Mouse (Mus musculus) gastrocnemius, adult 8-10 months (tissue): Measurements from ENCODE around the gene Maea. TPM values are rescaled to one million over a fixed set of nuclear protein-coding genes. Genes with fewer than 3 reads are reported as not detected.
"Not testable (repeated sequence)": the region's sequence is repeated elsewhere in the genome, so short reads cannot be mapped to it uniquely, and the experiment has no call there.

ENCODE experiments used
- DNase-seq, 2 experiments: peaks; one replicate each; pipeline ENCODE4 v3.0.0; 2022; ENCODE audit warnings: low spot score in 2 of 2
- total RNA-seq, 4 experiments: library from RNA; stranded (reverse); gene quantifications; 2 replicates each; pipeline ENCODE4 v1.2.4; 2022

Gene Maea
- total RNA-seq: 10 to 100 TPM; 60.6 to 66.4 (median 64.5) TPM

- DNase-seq: peak; percentile 92 to 95
Measured at GRCm38 (mm10) chr5:33335273-33335976, at the start of gene Maea. TSS of gene Maea (plus strand) at chr5:33335509.

- no peak for DNase-seq
Measured at GRCm38 (mm10) chr5:33293796-33294430, 41.4 kb upstream of the Maea start.

GRCm38 (mm10) chr5:33297164-33297563 is 38.1 kb upstream of the Maea start:
- DNase-seq: no peak

- no peak for DNase-seq
Measured at GRCm38 (mm10) chr5:33301801-33302200, 33.5 kb upstream of the Maea start.

- DNase-seq: no peak
Measured at GRCm38 (mm10) chr5:33310704-33311462, 24.4 kb upstream of the Maea start.

GRCm38 (mm10) chr5:33312192-33312591 is 23.1 kb upstream of the Maea start:
- DNase-seq: no peak

- DNase-seq: no peak
Measured at GRCm38 (mm10) chr5:33324491-33324890, 10.8 kb upstream of the Maea start.

- no peak for DNase-seq
Measured at GRCm38 (mm10) chr5:33334381-33335272, 682 bp upstream of the Maea start.

- no peak for DNase-seq
Measured at GRCm38 (mm10) chr5:33335977-33336360, 660 bp downstream of the Maea start.

- DNase-seq: no peak
Measured at GRCm38 (mm10) chr5:33337206-33337605, 1.9 kb downstream of the Maea start.

- no peak for DNase-seq
Measured at GRCm38 (mm10) chr5:33341165-33341564, 5.9 kb downstream of the Maea start.

- not testable (repeated sequence) for DNase-seq
Measured at GRCm38 (mm10) chr5:33342248-33342647, 6.9 kb downstream of the Maea start.

- DNase-seq: no peak
Measured at GRCm38 (mm10) chr5:33342821-33343220, 7.5 kb downstream of the Maea start.

GRCm38 (mm10) chr5:33343571-33343970 is 8.3 kb downstream of the Maea start:
- no peak for DNase-seq

GRCm38 (mm10) chr5:33344070-33344469 is 8.8 kb downstream of the Maea start:
- no peak for DNase-seq

- no peak for DNase-seq
Measured at GRCm38 (mm10) chr5:33347620-33348019, 12.3 kb downstream of the Maea start.

- DNase-seq: no peak
Measured at GRCm38 (mm10) chr5:33349205-33349604, 13.9 kb downstream of the Maea start.

- no peak for DNase-seq
Measured at GRCm38 (mm10) chr5:33349706-33350105, 14.4 kb downstream of the Maea start.

- no peak for DNase-seq
Measured at GRCm38 (mm10) chr5:33351556-33352272, 16.4 kb downstream of the Maea start.

GRCm38 (mm10) chr5:33352273-33352645 is 16.9 kb downstream of the Maea start:
- DNase-seq: no peak

GRCm38 (mm10) chr5:33353011-33353410 is 17.7 kb downstream of the Maea start:
- no peak for DNase-seq
